Mouse (Mus musculus) midbrain, embryonic 14.5 days (tissue): ENCODE measurements around the gene Ptger3. TPM values are rescaled to one million over a fixed set of nuclear protein-coding genes. Genes with fewer than 3 reads are reported as not detected.
A peak's percentile ranks its signal among the peaks of the same experiment; 100 is the strongest.

Experiments used
- ATAC-seq: fragments of 200-750 bp; cut with Nextera tagmentation; 2 replicates; pipeline ENCODE4 v1.8.0; 2017; ENCODE audit warnings: moderate number of reproducible peaks, moderate library complexity; ENCODE audit not compliant: low FRiP score, low TSS enrichment
- DNase-seq: peaks from one replicate; pipeline ENCODE4 v3.0.0-alpha.2; 2015
- H3K27ac ChIP-seq: fragments of 300-500 bp; sonication (generic); replicated peaks from 2 replicates; pipeline ENCODE4 v1.5.1; 2014; ENCODE audit warnings: mild to moderate bottlenecking, low read depth, low read length, moderate library complexity
- H3K27me3 ChIP-seq: fragments of 300-500 bp; sonication (generic); 2 replicates; pipeline ENCODE4 v1.6.1; 2014; ENCODE audit warnings: low read length, control low read depth, mixed read lengths; ENCODE audit not compliant: control insufficient read depth, insufficient read depth
- H3K36me3 ChIP-seq: fragments of 300-500 bp; sonication (generic); 2 replicates; pipeline ENCODE4 v1.6.1; 2014; ENCODE audit warnings: low read length, control low read depth; ENCODE audit not compliant: control insufficient read depth, insufficient read depth
- H3K4me1 ChIP-seq: fragments of 300-500 bp; sonication (generic); 2 replicates; pipeline ENCODE4 v1.6.1; 2014; ENCODE audit warnings: mild to moderate bottlenecking, antibody characterized with exemption, low read length, control low read depth; ENCODE audit not compliant: control insufficient read depth, insufficient read depth
- H3K4me2 ChIP-seq: fragments of 300-500 bp; sonication (generic); 2 replicates; pipeline ENCODE4 v1.6.1; 2014; ENCODE audit warnings: mild to moderate bottlenecking, low read length, moderate library complexity
- H3K4me3 ChIP-seq: fragments of 300-500 bp; sonication (generic); replicated peaks from 2 replicates; pipeline ENCODE4 v1.5.1; 2014; ENCODE audit warnings: low read depth, low read length
- H3K9ac ChIP-seq: fragments of 300-500 bp; sonication (generic); replicated peaks from 2 replicates; pipeline ENCODE4 v1.6.1; 2014; ENCODE audit warnings: mild to moderate bottlenecking, low read length, moderate library complexity
- H3K9me3 ChIP-seq: fragments of 300-500 bp; sonication (generic); 2 replicates; pipeline ENCODE4 v1.6.1; 2016; ENCODE audit warnings: low read length, control low read depth, mixed read lengths; ENCODE audit not compliant: control insufficient read depth
- WGBS: fragments of 180-500 bp; shearing (Covaris S2); extraction: QIAGEN DNeasy Blood & Tissue Kit; methylation state at CpG from one replicate; pipeline ENCODE4 v1.1.7; 2014; 5-methylcytosine and 5-hydroxymethylcytosine counted together
- polyA plus RNA-seq: library from polyadenylated mRNA; unstranded; fragments of >200 nt; fragmentation: Nextera tagmentation; extraction: Ambion mirVana; gene quantifications from 2 replicates; pipeline ENCODE4 v1.2.1, GENCODE M21; 2014

Gene Ptger3
- polyA plus RNA-seq, 1 experiment from 2014 or later: 2.6 TPM

DNA sequence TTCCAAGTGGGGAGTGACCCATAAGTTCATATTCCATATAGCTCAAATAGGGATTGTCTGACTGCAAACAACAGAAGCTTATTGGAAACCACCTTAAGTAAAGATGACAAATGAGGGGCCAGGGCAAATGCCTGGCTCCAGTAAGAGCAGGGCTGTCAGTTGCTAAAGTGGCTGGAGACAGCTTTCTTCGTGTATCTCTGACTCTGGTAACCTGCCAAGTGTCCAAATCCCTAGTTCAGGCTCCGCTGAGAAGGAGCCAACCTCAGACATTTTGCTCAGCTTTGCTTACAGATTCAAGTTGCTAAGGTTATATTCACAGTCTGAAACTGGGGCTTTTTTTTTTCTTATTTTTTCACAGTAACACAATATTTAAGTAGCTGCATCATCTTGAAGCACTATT is 12.7 kb downstream of the Ptger3 start:
- Histone ChIP-seq H3K27me3 (no peaks in the 10 kb centered on the region), H3K9ac (no peak overlapping the region), H3K4me3 (no peak overlapping the region), H3K4me2 (no peak overlapping the region), H3K4me1 (no peaks in the 10 kb centered on the region), H3K36me3 (no peaks in the 10 kb centered on the region), H3K9me3 (no peaks in the 10 kb centered on the region), H3K27ac (no peak overlapping the region)
- no peak for ATAC-seq
- 77% methylated on average over 2 of the region's 2 CpGs for WGBS
- DNase-seq: no peak

DNA sequence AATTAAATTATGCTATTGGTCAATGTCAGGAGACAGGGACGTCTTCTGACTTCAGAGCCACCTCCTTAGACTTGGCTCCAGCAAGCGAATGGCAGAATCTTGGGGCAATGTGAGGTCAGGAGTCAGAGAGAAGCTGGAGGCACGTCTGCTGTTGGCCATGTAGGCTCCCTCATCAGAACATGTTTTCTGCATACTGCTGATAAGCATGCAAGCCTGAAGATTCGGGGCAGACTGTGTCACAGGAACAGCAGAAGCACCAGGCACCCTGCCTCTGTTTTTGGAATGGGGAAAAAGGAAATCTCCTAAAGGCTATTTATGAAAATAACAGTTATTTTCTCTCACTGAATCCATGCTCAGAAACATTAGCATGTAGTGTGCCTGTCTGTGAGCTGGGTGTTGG is 13.6 kb downstream of the Ptger3 start:
- Histone ChIP-seq H3K9me3 (no peaks in the 10 kb centered on the region), H3K4me1 (no peaks in the 10 kb centered on the region), H3K4me2 (no peak overlapping the region), H3K36me3 (no peaks in the 10 kb centered on the region), H3K27me3 (no peaks in the 10 kb centered on the region), H3K9ac (no peak overlapping the region), H3K27ac (no peak overlapping the region), H3K4me3 (no peak overlapping the region)
- ATAC-seq: no peak
- no peak for DNase-seq
- WGBS: 78% methylated on average over 4 of the region's 4 CpGs

DNA sequence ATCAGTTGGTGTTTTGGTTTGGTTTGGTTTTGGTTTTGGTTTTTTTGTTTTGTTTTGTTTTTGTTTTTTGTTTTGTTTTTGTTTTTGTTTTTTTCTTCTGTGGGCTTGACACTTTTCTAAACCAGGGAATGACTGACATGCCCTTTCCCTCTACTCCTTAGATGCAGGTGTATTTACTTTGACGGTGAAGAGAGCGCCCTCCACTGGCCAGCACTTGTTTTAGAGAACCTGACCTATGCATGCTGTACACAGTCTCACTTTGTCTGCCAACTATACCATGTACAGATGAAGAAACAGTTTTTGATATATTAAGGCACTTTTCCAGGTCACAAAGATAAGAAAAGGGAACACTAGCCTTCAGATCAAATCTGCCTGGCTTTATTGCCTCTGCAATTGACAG is 15.1 kb downstream of the Ptger3 start:
- no peaks in the 10 kb centered on the region for H3K4me1 ChIP-seq
- no peak for ATAC-seq
- no peaks in the 10 kb centered on the region for H3K36me3 ChIP-seq
- no peak overlapping the region for H3K4me3 ChIP-seq
- no peaks in the 10 kb centered on the region for H3K9me3 ChIP-seq
- no peak overlapping the region for H3K4me2 ChIP-seq
- 30% methylated on average over 2 of the region's 2 CpGs for WGBS
- H3K9ac ChIP-seq: no peak overlapping the region
- no peaks in the 10 kb centered on the region for H3K27me3 ChIP-seq
- DNase-seq: no peak
- H3K27ac ChIP-seq: no peak overlapping the region

DNA sequence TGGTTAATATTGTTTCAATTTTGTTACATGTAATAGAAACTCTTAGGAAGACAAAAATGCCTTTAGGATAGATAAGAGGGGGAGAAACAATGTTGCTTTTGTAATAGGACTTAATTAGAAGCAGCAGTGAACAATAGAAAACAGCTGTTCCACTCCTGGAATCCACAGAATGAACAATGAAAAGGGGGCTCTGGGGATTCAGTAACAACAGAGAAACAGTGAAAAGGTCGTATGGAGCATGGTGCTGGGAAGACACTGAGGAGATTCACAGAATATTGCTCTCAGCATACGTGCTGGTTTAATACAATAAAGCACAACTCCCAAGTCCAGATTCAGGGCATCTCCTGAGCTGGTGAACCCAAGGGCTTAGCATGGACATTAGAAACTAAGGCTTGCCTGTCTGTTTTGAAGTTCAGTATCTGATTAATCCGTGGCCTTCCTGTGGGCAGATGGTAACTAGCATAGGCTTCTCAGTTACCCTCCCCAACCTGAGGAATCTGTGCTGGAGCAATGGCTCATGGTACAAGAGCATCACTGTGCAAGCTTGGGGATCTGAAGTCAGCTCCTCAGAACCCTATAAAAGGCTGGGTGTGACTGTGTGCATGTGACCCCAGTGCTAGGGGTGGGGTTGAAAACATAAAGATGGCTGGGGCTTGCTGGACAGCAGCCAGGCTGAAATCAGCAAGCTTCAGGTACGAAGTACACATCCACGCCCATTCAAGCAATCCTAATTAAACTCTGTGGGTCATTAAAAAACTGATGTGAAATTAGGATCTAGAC is 16.1 kb downstream of the Ptger3 start:
- DNase-seq: peak; percentile 4

DNA sequence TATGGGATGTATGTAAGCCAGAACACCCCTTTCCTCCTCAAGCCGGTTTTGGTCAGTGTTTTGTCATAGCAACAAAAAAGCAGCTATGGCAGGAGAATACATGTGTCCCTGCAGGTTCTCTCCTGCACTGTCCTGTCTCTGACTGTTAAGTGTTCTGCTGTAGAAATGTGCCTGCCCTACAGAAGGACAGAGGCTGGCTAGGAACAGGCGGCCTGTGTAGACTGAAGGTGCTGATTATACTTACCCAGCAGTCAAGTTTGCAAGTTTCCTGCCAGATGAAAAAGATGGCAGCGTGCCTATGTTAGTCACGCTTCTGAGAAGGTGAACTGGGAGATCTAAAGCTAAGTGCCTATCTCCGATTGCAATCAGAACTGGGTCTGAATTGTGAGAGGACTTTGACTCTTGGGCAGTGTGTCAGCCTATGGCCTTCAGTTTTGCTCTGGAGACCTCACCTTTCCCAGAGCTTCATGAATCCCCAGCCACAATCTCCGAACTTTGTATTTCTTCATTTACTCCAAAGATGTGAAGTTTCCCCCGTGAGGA is 31.2 kb downstream of the Ptger3 start:
- Histone ChIP-seq H3K27me3 (no peaks in the 10 kb centered on the region), H3K27ac (no peak overlapping the region), H3K36me3 (no peaks in the 10 kb centered on the region), H3K9ac (no peak overlapping the region), H3K9me3 (no peaks in the 10 kb centered on the region), H3K4me1 (no peaks in the 10 kb centered on the region), H3K4me2 (no peak overlapping the region), H3K4me3 (no peak overlapping the region)
- 82% methylated on average over 7 of the region's 7 CpGs for WGBS
- ATAC-seq (no peak), DNase-seq (no peak)

More for the DNA sequence above, 16.1 kb downstream of the Ptger3 start:
- Histone ChIP-seq H3K9ac (no peak overlapping the region), H3K36me3 (no peaks in the 10 kb centered on the region), H3K4me2 (no peak overlapping the region), H3K9me3 (no peaks in the 10 kb centered on the region), H3K27ac (no peak overlapping the region), H3K4me1 (no peaks in the 10 kb centered on the region), H3K27me3 (no peaks in the 10 kb centered on the region), H3K4me3 (no peak overlapping the region)
- ATAC-seq: no peak
- WGBS: 48% methylated on average over 5 of the region's 5 CpGs

DNA sequence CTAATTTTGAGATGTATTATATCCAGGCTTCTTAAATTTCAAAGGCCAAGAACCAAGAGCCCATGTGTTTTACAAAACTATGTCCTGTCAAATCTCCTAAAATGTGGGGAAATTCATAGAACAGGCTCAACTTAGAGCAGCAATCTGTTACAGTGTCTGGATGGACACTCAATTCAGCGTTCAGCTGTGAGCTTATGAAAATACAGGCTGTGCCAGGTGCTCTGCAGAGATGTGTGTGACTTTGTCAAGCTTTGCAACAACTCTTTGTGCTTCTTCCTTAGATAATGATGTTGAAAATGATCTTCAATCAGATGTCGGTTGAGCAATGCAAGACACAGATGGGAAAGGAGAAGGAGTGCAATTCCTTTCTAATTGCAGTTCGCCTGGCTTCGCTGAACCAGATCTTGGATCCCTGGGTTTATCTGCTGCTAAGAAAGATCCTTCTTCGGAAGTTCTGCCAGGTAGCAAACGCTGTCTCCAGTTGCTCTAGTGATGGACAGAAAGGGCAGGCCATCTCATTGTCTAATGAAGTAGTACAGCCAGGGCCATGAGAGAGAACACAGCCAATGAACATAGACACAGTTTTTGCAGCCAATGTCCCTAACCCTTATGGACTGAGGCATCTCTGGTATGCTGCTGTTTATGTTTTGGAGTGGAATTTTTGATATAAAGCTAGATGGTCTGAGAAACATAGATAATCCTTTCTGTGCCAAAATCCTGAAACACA is 38.2 kb downstream of the Ptger3 start:
- ATAC-seq: no peak
- Histone ChIP-seq H3K27me3 (no peaks in the 10 kb centered on the region), H3K4me2 (no peak overlapping the region), H3K4me1 (no peaks in the 10 kb centered on the region), H3K27ac (no peak overlapping the region), H3K36me3 (no peaks in the 10 kb centered on the region), H3K9ac (no peak overlapping the region), H3K4me3 (no peak overlapping the region), H3K9me3 (no peaks in the 10 kb centered on the region)
- no peak for DNase-seq
- WGBS: 88% methylated on average over 6 of the region's 6 CpGs

DNA sequence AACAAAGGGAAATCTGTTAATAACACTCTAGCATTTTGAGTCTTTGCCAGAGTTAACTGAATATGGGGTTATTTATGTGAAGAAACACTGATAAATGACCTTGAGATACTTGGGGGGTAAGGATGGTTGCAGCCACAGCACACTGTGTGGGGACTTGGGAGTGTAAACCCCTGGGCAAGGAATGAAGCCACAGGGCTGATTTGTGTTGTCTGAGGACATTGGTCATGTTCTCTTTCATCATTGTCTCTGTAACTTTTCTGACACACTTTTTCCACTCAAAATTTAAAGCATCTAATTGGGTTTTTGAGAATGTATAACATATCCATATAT is 38.7 kb downstream of the Ptger3 start:
- no peaks in the 10 kb centered on the region for H3K27me3 ChIP-seq
- no peak overlapping the region for H3K4me3 ChIP-seq
- no peak overlapping the region for H3K4me2 ChIP-seq
- no peaks in the 10 kb centered on the region for H3K36me3 ChIP-seq
- no peaks in the 10 kb centered on the region for H3K4me1 ChIP-seq
- H3K9ac ChIP-seq: no peak overlapping the region
- ATAC-seq: no peak
- no peak overlapping the region for H3K27ac ChIP-seq
- DNase-seq: no peak
- H3K9me3 ChIP-seq: no peaks in the 10 kb centered on the region

DNA sequence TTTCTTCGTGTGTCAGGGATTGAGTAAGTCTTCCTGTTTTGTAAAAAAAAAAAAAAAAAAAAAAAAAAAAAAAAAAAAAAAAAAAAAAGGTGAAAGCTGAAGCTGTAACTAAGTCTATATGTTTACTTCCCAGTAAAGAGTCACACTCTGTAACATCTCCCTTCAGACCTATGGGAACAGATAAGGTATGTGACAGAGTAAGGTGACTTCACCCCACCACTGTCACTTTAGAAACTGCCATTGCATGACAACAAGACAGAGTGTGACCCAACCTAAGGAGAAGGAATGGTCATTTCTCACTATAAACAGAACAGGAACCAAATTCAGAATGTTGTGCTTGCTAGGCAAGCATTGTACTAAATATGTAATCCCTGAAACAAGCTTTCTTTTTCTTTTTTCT is 46.9 kb downstream of the Ptger3 start:
- H3K4me3 ChIP-seq: no peak overlapping the region
- H3K4me1 ChIP-seq: no peaks in the 10 kb centered on the region
- H3K9ac ChIP-seq: no peak overlapping the region
- H3K27me3 ChIP-seq: no peaks in the 10 kb centered on the region
- H3K4me2 ChIP-seq: no peak overlapping the region
- no peaks in the 10 kb centered on the region for H3K36me3 ChIP-seq
- H3K9me3 ChIP-seq: no peaks in the 10 kb centered on the region
- DNase-seq (no peak), ATAC-seq (no peak)
- 53% methylated on average over 1 of the region's 1 CpGs for whole genome bisulfite sequencing
- H3K27ac ChIP-seq: no peak overlapping the region

DNA sequence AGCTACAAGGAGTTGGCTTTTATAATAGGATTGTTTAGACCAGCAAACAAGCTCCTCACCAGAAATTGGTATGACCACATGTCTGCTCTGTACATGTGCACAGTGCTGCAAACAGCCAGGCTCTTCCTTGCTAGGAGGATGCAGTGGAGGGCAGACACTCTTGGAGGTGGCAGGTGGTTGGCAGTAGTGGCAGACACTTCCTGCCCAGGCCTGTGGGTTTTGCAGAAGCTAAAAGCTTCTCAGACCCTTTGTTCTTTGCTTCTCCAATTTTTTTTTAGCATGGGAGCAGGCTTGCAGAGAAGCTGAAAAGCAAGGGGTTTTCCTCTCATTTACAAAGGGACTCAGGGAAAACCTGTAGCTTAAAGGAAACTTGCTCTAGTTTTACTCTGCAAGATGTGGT is 50.3 kb downstream of the Ptger3 start:
- H3K9me3 ChIP-seq: no peaks in the 10 kb centered on the region
- H3K27ac ChIP-seq: no peak overlapping the region
- H3K4me3 ChIP-seq: no peak overlapping the region
- DNase-seq (no peak), ATAC-seq (no peak)
- no peaks in the 10 kb centered on the region for H3K4me1 ChIP-seq
- H3K4me2 ChIP-seq: no peak overlapping the region
- H3K36me3 ChIP-seq: no peaks in the 10 kb centered on the region
- no peak overlapping the region for H3K9ac ChIP-seq
- no peaks in the 10 kb centered on the region for H3K27me3 ChIP-seq
